15 mouse cellular contexts compared by ENCODE assay signal in genomic region chr16:10301337-10301736, GRCm38 (mm10).
"Had no signal": no experiment of that assay in that cellular context is flagged by ENCODE, and none has a peak within 500 bp of the region (broad histone marks: within the 10 kb centered on the region; RNA-seq: fewer than 3 reads in every experiment).

No protein-coding gene starts in this region.

- H3K27me3 ChIP-seq: liver, embryonic 13.5 days; midbrain, embryonic 12.5 days; midbrain, embryonic 15.5 days; neural tube, embryonic 12.5 days; neural tube, embryonic 15.5 days; stomach, embryonic 15.5 days had no signal

- H3K9ac ChIP-seq: liver, embryonic 13.5 days; lung, embryonic 14.5 days; midbrain, embryonic 12.5 days; midbrain, embryonic 15.5 days; neural tube, embryonic 12.5 days; neural tube, embryonic 15.5 days; stomach, embryonic 15.5 days had no signal

- H3K27ac ChIP-seq: left cerebral cortex, adult 2 months; liver, embryonic 13.5 days; midbrain, embryonic 12.5 days; midbrain, embryonic 15.5 days; neural tube, embryonic 12.5 days; neural tube, embryonic 15.5 days; stomach, embryonic 15.5 days had no signal

- H3K4me1 ChIP-seq: liver, embryonic 13.5 days; midbrain, embryonic 12.5 days; midbrain, embryonic 15.5 days; neural tube, embryonic 12.5 days had no signal

- ATAC-seq: midbrain, embryonic 15.5 days had no signal

- DNase-seq: kidney, adult 18-20 months; kidney, adult 9 months; kidney, postnatal 36 days; layer of hippocampus, postnatal 36 days; liver, embryonic 13.5 days; lung, embryonic 14.5 days; right cerebral cortex, postnatal 25 days; spleen, adult 18-20 months; thymus, postnatal 25 days had no signal

- H3K36me3 ChIP-seq: liver, embryonic 13.5 days; midbrain, embryonic 12.5 days; midbrain, embryonic 15.5 days; neural tube, embryonic 12.5 days; neural tube, embryonic 15.5 days; stomach, embryonic 15.5 days had no signal

- H3K4me3 ChIP-seq: left cerebral cortex, adult 2 months; liver, embryonic 13.5 days; midbrain, embryonic 12.5 days; midbrain, embryonic 15.5 days; neural tube, embryonic 12.5 days; neural tube, embryonic 15.5 days; stomach, embryonic 15.5 days had no signal

- H3K9me3 ChIP-seq: liver, embryonic 13.5 days; midbrain, embryonic 12.5 days; midbrain, embryonic 15.5 days; neural tube, embryonic 12.5 days; neural tube, embryonic 15.5 days; stomach, embryonic 15.5 days had no signal

- H3K4me2 ChIP-seq: liver, embryonic 13.5 days; lung, embryonic 14.5 days; midbrain, embryonic 12.5 days; midbrain, embryonic 15.5 days; neural tube, embryonic 12.5 days; neural tube, embryonic 15.5 days; stomach, embryonic 15.5 days had no signal
